Comparison of ENCODE assay signal across 12 mouse cellular contexts in genomic region chr8:58655631-58656030, GRCm38 (mm10).
"Had no signal": no experiment of that assay in that cellular context is flagged by ENCODE, and none has a peak within 500 bp of the region (broad histone marks: within the 10 kb centered on the region; RNA-seq: fewer than 3 reads in every experiment).

No protein-coding gene starts in this region.

- ATAC-seq: intestine, postnatal 0 days; liver, postnatal 0 days; lung, postnatal 0 days; midbrain, embryonic 15.5 days had no signal

- DNase-seq: kidney, adult 2 months; kidney, postnatal 25 days; liver, postnatal 0 days; lung, embryonic 14.5 days; retina, postnatal 1 day; right cerebral cortex, postnatal 14 days; right cerebral cortex, postnatal 4 days; thymus, adult 18-20 months; thymus, postnatal 36 days had no signal
